Mouse (Mus musculus): ENCODE data around the gene Rbbp6. TPM values are rescaled to one million over a fixed set of nuclear protein-coding genes. Genes with fewer than 3 reads are reported as not detected.

The Rbbp6 gene
- polyA plus RNA-seq, 1 experiment from 2014 or later, result 18.3 TPM

DNA sequence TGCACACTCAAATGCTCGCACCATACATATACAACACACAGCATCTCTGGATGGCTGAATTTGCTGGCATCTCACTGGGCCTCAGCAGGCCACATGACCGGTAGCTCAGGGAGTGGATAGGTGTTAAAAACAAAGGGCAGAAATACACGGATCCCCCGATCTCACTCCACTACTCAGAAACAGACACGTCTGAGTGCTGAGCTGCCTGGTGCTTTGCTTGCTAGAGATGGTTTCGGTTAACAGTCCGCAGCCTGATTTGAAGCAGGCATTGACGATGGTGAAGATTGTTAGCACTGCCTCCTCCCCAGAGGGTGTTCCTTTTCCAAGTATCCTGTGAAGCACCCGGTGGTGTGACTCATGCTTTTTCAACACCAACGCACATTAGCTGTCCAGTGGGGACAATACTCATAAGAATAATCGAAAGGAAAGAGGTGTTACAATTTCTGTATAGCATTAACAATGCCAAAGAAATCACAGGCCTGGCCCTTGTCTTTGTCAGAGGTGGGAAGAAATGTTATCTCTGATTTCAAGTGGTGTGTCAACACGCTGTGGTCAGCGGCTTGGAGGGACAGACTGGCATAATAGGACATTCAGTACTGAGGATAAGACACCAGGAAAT lies 81.1 kb downstream of the Rbbp6 start:
- Histone ChIP-seq H3K27me3 (replicated peaks; ENCODE audit: insufficient read depth, low read length) (no peaks in the 10 kb centered on the region), H3K27ac (ENCODE audit: low read length) (0 out of 2 replicates have a peak overlapping the region, but pooled peaks have one; percentile 9), H3K9ac (replicated peaks; ENCODE audit: low read depth) (no peak overlapping the region), H3K9me3 (ENCODE audit: low read length) (no peaks in the 10 kb centered on the region), H3K4me2 (replicated peaks; ENCODE audit: low read depth, low read length) (peak overlapping the region; percentile 29; the same call in 1 of the 2 replicates), H3K36me3 (ENCODE audit: insufficient read depth, low read length) (no peaks in the 10 kb centered on the region), H3K4me3 (ENCODE audit: low read depth, low read length) (no peak overlapping the region), H3K4me1 (ENCODE audit: insufficient read depth, low read depth, low read length) (no peaks in the 10 kb centered on the region)
- WGBS, result 42% methylated on average over 13 of the region's 13 CpGs
- TF ChIP-seq EP300 (IDR thresholded peaks at IDR 0.05), result peak; percentile 84
- TF ChIP-seq CTCF (IDR thresholded peaks at IDR 0.05), result no peak
- ATAC-seq (peak; percentile 73), DNase-seq (ENCODE audit: low spot score) (peak; percentile 62)

Other genes with a start within 250 kb of the Rbbp6 start
- gene Tnrc6a, start 158.2 kb downstream of the Rbbp6 start, polyA plus RNA-seq (2015; fragmentation: Nextera tagmentation; extraction: Ambion mirVana), result 49.7 and 59.6 TPM in 2 replicates
- gene Slc5a11, start 249.1 kb downstream of the Rbbp6 start, polyA plus RNA-seq (2015; fragmentation: Nextera tagmentation; extraction: Ambion mirVana), result 0.11 TPM in 1 of 2 replicates, not detected in the other

Data from lung, postnatal 0 days (tissue).